Mouse (Mus musculus): Measurements from ENCODE around the gene Gprc5c. TPM values are rescaled to one million over a fixed set of nuclear protein-coding genes. Genes with fewer than 3 reads are reported as not detected.
A peak's percentile ranks its signal among the peaks of the same experiment; 100 is the strongest.
"Not testable (repeated sequence)": the region's sequence is repeated elsewhere in the genome, so short reads cannot be mapped to it uniquely, and the experiment has no call there.

The Gprc5c gene
- total RNA-seq, 2 experiments from 2014 or later, result 3.9 to 5.1 TPM

DNA sequence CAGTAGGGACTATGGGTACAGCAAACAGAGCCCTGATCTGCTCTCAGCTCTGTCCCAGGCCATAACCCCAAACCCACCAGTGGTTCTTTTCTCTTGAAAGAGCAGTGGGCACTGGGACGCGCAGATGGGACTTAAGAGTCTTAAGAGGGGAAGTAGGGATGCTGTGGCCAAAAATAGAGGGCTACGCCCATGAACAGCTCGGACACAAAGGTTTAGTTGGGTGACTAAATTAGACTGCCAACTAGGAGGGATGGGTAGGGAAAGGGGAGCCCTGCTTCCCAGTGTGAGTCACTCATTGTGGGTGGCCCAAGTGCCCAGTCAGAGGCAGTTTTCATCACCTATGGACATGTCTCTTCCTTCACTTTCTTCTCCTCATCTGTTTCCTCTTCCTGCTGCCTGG is 52.3 kb downstream of the Gprc5c start:
- no peak for DNase-seq (ENCODE audit: low spot score in 2 of 2)

DNA sequence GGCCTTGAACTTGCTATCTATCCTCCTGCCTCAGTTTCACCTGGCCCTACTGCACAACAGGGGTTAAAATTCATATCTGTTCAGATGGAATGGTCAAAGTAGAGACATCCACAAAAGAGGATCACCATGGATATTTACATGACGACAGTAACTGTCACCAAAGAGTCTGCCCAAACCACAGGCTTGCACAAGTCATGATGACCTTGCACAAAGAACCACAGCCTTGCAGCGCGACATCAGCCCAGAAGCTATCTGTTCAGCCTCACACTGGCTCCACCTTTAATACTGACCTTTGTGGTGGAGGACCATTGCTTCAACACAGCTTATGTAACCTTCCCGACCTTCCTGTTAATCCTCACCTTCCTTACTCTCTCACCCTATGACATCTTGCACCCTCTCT is 56.6 kb downstream of the Gprc5c start:
- no peak for DNase-seq (ENCODE audit: low spot score in 2 of 2)

DNA sequence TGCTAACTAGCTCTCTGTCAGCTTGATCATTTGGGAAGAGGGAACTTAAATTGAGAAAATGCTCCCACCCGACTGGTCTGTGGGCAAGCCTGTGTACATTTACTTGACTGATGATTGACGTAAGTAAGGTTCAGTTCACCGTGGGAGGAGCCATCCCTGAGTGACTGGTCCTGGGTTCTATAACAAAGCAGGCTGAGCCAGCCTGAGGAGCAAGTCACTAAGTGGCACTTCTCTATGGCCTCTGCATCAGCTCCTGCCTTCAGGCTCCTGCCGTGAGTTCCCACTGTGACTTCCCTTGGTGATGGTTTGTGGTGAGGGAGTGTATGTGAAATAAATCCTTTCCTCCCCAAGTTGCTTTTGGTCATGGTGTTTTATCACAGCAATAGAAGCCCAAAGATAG is 57.1 kb downstream of the Gprc5c start:
- no peak for DNase-seq (ENCODE audit: low spot score in 2 of 2)

DNA sequence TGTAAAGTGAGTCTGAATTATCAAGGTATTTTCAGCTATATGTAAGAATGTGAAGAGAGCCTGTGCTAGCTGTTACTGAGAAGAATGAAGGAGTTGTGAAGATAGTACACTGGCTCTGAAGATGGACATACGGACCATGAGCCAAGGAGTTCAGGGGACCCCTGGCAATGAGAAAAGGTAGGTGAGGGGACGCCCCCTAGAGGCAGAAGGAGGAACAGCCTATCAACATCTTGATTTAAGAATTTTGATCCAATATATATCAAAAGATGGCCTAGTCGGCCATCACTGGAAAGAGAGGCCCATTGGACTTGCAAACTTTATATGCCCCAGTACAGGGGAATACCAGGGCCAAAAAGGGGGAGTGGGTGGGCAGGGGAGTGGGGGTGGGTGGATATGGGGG is 58.6 kb downstream of the Gprc5c start:
- DNase-seq (ENCODE audit: low spot score in 2 of 2), result not testable (repeated sequence)

DNA sequence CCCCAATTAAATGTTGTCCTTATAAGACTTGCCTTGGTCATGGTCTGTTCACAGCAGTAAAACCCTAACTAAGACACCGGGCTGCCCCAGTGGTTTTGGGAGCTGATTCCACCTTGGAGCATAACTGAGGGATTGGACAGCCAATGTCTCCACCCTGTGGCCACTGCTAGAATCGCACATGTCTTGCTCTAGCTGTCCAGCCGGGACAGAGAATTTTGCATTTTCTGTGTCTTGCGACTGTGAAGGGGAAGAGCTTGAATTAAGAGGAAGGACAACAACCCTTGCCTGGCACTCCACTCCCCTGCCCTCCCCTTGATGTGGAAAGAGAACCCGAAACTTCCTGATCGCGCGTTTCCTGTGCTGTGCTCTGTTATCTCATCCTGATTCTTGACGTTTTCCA is 61.9 kb downstream of the Gprc5c start:
- peak; percentile 90 to 91 for DNase-seq (ENCODE audit: low spot score in 2 of 2)

DNA sequence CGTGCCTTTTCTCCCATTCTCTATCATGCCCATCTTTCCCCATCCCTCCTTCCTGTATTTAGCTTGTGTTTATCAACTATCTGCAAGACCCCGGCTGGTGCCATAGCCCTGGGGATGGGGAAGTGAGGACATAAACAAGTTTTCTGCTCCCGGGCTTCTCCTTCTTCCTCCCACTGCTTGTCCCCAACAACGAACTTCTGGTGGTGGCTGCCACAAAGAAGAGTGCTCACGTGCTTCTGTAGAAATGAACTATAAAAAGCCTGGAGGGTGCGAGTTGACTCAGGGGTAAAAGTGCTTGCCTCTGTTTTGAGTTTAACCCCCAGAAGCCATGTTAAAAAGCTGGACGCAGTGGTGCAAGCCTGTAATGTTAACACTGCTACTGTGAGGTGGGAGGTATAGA is 64.0 kb downstream of the Gprc5c start:
- no peak for DNase-seq (ENCODE audit: low spot score in 2 of 2)

DNA sequence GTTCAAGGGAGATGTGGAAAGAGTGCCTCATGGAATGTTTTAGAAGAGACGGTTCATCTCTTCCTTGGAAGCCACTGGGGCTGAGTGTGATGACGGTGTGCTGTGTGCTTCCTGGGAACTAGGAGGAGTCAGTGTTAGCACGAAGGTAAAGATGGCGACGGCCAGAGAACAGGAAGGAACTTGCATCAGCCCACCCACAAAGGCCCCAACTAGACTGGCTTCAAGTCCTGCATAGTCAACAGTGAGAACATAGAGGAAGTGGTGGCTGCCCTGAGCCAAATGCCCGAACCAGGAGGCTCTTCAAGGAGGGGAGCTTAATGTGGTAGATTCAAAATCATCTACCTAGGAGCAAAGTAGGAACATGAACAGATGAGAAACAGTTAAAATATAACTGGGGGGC is 66.2 kb downstream of the Gprc5c start:
- DNase-seq (ENCODE audit: low spot score in 2 of 2), result no peak

Other genes starting within 250 kb of the Gprc5c start
- gene Rpl38, start 182.6 kb upstream of the Gprc5c start, total RNA-seq (2021), result 1,000 to 10,000 TPM; 1,016 to 1,166 TPM
- gene Ttyh2, start 175.7 kb upstream of the Gprc5c start, total RNA-seq (2021), result 10 to 100 TPM; 27.3 to 28.7 TPM
- 1 to 10 TPM; 1.2 to 2.4 TPM for gene Dnaic2, start 123.7 kb upstream of the Gprc5c start, total RNA-seq (2021)
- 1 to 10 TPM; 6.7 to 8.7 TPM for gene Kif19a, start 85.8 kb upstream of the Gprc5c start, total RNA-seq (2021)
- gene Btbd17, start 55.2 kb upstream of the Gprc5c start, total RNA-seq (2021), result 10 to 100 TPM; 30.4 to 32.9 TPM
- not detected for gene Gpr142, start 52.2 kb upstream of the Gprc5c start, total RNA-seq (2021)
- gene Cd300a, start 38.9 kb downstream of the Gprc5c start, total RNA-seq (2021), result under 1 TPM; 0.62 TPM
- under 1 TPM in 1 of 2 experiments, not detected in 1; 0.20 TPM for gene Cd300lb, start 83.2 kb downstream of the Gprc5c start, total RNA-seq (2021)
- gene Cd300c, start 118.0 kb downstream of the Gprc5c start, total RNA-seq (2021), result not detected
- under 1 TPM in 1 of 2 experiments, not detected in 1; 0.11 TPM for gene Cd300ld, start 138.8 kb downstream of the Gprc5c start, total RNA-seq (2021)
- 1 to 10 TPM; 2.5 to 3.5 TPM for gene Cd300c2, start 150.7 kb downstream of the Gprc5c start, total RNA-seq (2021)
- gene Cd300ld2, start 165.0 kb downstream of the Gprc5c start, total RNA-seq (2021), result not detected
- not detected for gene Cd300ld4, start 175.9 kb downstream of the Gprc5c start, total RNA-seq (2021)
- 1 to 10 TPM; 2.5 to 2.6 TPM for gene Cd300ld5, start 186.6 kb downstream of the Gprc5c start, total RNA-seq (2021)
- gene Cd300ld3, start 197.3 kb downstream of the Gprc5c start, total RNA-seq (2021), result not detected
- not detected for gene Cd300e, start 211.0 kb downstream of the Gprc5c start, total RNA-seq (2021)
- 1 to 10 TPM in 1 of 2 experiments, under 1 TPM in 1; 0.91 to 1.6 TPM for gene Rab37, start 240.3 kb downstream of the Gprc5c start, total RNA-seq (2021)